Mouse (Mus musculus): ENCODE data around the gene Ift80. TPM values are rescaled to one million over a fixed set of nuclear protein-coding genes. Genes with fewer than 3 reads are reported as not detected.
"Not testable (repeated sequence)": the region's sequence is repeated elsewhere in the genome, so short reads cannot be mapped to it uniquely, and the experiment has no call there.

Gene Ift80
- polyA plus RNA-seq, 1 experiment from 2014 or later: 3.0 TPM

DNA sequence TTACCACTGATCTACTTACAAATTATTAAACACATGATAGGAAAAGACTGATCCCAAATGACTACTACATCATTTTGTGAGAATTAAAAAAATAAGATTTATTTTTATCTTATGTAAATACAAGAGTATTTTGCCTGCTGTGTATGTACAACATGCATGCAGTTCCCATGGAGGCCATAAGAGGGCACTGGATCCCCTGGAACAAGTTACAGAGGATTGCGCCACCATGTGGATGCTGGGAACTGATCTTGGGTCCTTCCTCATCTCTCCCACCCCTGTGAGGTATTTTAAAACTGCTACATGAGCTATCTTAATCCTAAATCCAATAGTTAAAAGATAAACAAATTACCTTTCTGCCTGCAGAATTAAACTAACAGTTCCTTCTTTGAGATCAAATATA is 68.9 kb downstream of the Ift80 start:
- no peak overlapping the region for H3K27ac ChIP-seq
- no peak overlapping the region for H3K4me3 ChIP-seq (ENCODE audit: inconsistent target)
- 93% methylated on average over 1 of the region's 1 CpGs for WGBS (ENCODE audit: missing documents)
- H3K79me2 ChIP-seq (ENCODE audit: inconsistent target): no peaks in the 10 kb centered on the region
- no peaks in the 10 kb centered on the region for H3K36me3 ChIP-seq (ENCODE audit: inconsistent target)

GRCm38 (mm10) chr3:68934259-68934658 is 70.1 kb downstream of the Ift80 start:
- Histone ChIP-seq H3K4me3 (ENCODE audit: inconsistent target) (no peak overlapping the region), H3K27ac (no peak overlapping the region), H3K79me2 (ENCODE audit: inconsistent target) (no peaks in the 10 kb centered on the region), H3K36me3 (ENCODE audit: inconsistent target) (no peaks in the 10 kb centered on the region)
- WGBS (ENCODE audit: missing documents): 81% methylated on average over 7 of the region's 7 CpGs

GRCm38 (mm10) chr3:68928619-68929018 is 75.8 kb downstream of the Ift80 start:
- H3K79me2 ChIP-seq (ENCODE audit: inconsistent target): no peaks in the 10 kb centered on the region
- H3K4me3 ChIP-seq (ENCODE audit: inconsistent target): no peak overlapping the region
- H3K36me3 ChIP-seq (ENCODE audit: inconsistent target): no peaks in the 10 kb centered on the region
- 94% methylated on average over 9 of the region's 9 CpGs for WGBS (ENCODE audit: missing documents)
- no peak overlapping the region for H3K27ac ChIP-seq

- no peak overlapping the region for H3K27ac ChIP-seq
- no peak overlapping the region for H3K4me3 ChIP-seq (ENCODE audit: inconsistent target)
- 81% methylated on average over 4 of the region's 4 CpGs for WGBS (ENCODE audit: missing documents)
- no peaks in the 10 kb centered on the region for H3K79me2 ChIP-seq (ENCODE audit: inconsistent target)
- no peaks in the 10 kb centered on the region for H3K36me3 ChIP-seq (ENCODE audit: inconsistent target)
These were observed 96.9 kb downstream of the Ift80 start for GRCm38 (mm10) chr3:68907509-68907908.

DNA sequence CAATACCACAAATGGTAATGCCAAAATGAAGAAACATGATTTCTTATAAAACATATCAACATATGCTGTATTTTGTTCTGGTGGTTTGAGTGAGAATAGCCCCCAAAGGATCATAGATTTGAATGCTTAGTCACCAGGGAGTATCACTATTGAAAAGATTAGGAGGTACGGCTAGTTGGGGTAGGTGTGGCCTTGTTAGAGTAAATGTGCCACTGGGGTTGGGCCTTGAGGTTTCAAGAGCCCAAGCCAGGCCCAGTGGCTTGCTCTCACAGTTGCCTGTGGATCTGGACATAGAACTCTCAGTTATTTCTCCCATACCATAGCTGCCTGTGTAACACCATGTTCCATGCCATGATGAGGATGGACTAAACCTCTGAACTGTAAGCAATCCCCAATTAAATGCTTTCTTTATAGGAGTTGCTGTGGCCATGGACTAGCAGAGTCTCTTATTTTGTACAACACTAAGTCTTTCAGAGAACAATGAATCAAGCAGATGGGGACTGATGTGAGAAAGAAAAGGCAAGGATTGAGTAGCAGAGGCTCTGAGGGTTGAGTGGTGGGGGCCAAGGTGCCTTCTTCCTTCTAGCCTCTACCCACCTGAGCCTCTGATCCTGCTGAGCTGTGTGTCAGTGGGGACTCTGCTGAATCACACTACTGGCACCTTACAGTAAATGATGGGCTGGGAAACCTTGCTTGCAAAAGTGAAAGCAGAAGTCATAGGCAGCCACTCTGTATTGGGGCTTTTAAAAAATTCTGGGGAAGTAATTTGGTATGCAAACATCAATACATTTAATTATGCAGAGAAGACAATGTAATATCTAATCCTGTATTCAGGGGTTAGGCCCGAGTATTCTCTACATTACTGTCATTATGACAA is 99.2 kb downstream of the Ift80 start:
- WGBS (ENCODE audit: missing documents): 52% methylated on average over 2 of the region's 2 CpGs
- no peak overlapping the region for H3K4me3 ChIP-seq (ENCODE audit: inconsistent target)
- H3K79me2 ChIP-seq (ENCODE audit: inconsistent target): no peaks in the 10 kb centered on the region
- no peaks in the 10 kb centered on the region for H3K36me3 ChIP-seq (ENCODE audit: inconsistent target)
- no peak overlapping the region for H3K27ac ChIP-seq

- WGBS (ENCODE audit: missing documents): 90% methylated on average over 3 of the region's 20 CpGs
- H3K79me2 ChIP-seq (ENCODE audit: inconsistent target); H3K4me3 ChIP-seq (ENCODE audit: inconsistent target); H3K27ac ChIP-seq; H3K36me3 ChIP-seq (ENCODE audit: inconsistent target): not testable (repeated sequence)
These were observed 101.7 kb downstream of the Ift80 start for GRCm38 (mm10) chr3:68902636-68903035.

GRCm38 (mm10) chr3:68897154-68897553 is 107.2 kb downstream of the Ift80 start:
- 91% methylated on average over 5 of the region's 5 CpGs for WGBS (ENCODE audit: missing documents)
- H3K79me2 ChIP-seq (ENCODE audit: inconsistent target): no peaks in the 10 kb centered on the region

DNA sequence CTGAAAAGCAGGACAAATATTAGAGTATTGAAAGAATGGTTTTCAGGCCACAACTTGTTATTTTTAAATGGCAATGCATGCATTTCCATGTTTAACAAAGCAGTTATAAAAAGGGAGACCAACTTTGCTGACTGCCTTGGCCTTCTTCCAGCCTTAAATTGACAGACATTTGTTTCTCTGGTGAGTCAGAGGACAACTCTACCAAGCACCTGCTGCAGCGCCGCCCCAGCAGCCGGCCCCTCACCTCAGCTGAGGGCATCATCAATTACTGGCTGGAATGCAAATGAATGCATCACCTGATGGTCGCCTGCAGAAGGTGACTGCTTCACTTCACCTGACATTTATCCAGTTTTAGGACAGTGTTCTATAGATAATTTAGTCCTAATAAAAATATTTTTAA is 108.9 kb downstream of the Ift80 start:
- 95% methylated on average over 4 of the region's 4 CpGs for WGBS (ENCODE audit: missing documents)
- Histone ChIP-seq H3K79me2 (ENCODE audit: inconsistent target) (no peaks in the 10 kb centered on the region), H3K4me3 (ENCODE audit: inconsistent target) (no peak overlapping the region)

More at GRCm38 (mm10) chr3:68897154-68897553, 107.2 kb downstream of the Ift80 start:
- H3K36me3 ChIP-seq (ENCODE audit: inconsistent target): no peaks in the 10 kb centered on the region
- no peak overlapping the region for H3K27ac ChIP-seq
- H3K4me3 ChIP-seq (ENCODE audit: inconsistent target): no peak overlapping the region

DNA sequence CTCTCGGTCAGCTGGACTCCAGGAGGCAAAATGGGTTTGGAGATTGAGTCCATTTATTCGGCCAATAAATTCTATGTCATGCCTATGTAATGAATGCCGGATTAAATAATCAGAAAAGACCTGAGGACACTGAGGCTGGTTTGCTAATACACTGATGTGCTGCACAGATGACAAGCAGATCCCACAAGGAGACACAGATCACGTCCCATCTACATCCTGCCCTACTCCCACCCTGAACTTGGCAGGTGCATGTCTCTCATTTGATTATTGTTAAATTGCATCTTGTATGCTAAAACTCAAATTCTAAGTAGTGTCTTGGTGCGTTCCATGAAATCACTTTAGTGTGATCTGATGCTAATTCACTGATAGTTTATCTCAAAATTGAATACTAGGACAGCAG is 117.5 kb downstream of the Ift80 start:
- H3K4me3 ChIP-seq (ENCODE audit: inconsistent target): no peak overlapping the region
- H3K27ac ChIP-seq: no peak overlapping the region
- H3K36me3 ChIP-seq (ENCODE audit: inconsistent target): no peaks in the 10 kb centered on the region
- H3K79me2 ChIP-seq (ENCODE audit: inconsistent target): no peaks in the 10 kb centered on the region
- WGBS (ENCODE audit: missing documents): 92% methylated on average over 5 of the region's 5 CpGs

More for the DNA sequence above, 108.9 kb downstream of the Ift80 start:
- no peak overlapping the region for H3K27ac ChIP-seq
- no peaks in the 10 kb centered on the region for H3K36me3 ChIP-seq (ENCODE audit: inconsistent target)

DNA sequence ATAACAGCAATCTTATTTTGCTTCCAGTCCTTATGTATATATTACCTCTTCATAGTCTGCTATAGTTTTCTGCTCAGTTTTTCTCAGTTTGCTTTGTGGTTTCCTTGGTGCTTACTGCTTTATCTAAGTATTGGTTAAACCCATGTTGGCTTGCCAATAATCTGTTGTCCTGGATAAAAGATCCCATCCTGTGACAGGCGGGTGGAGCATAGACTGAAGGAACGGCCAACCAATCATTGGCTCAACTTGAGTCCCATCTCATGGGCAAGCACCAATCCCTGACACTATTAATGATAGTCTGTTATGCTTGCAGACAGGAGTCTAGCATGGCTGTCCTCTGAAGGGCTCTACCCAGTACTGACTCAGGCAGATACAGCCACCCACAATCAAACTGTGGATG is 130.3 kb downstream of the Ift80 start:
- WGBS (ENCODE audit: missing documents): 95% methylated on average over 2 of the region's 2 CpGs
- no peak overlapping the region for H3K4me3 ChIP-seq (ENCODE audit: inconsistent target)
- no peaks in the 10 kb centered on the region for H3K36me3 ChIP-seq (ENCODE audit: inconsistent target)

GRCm38 (mm10) chr3:68870568-68870950 is 133.8 kb downstream of the Ift80 start:
- no peak overlapping the region for H3K27ac ChIP-seq
- H3K4me3 ChIP-seq (ENCODE audit: inconsistent target): no peak overlapping the region
- H3K79me2 ChIP-seq (ENCODE audit: inconsistent target): no peaks in the 10 kb centered on the region
- H3K36me3 ChIP-seq (ENCODE audit: inconsistent target): no peaks in the 10 kb centered on the region
- WGBS (ENCODE audit: missing documents): 20% methylated on average over 15 of the region's 15 CpGs

More for the DNA sequence above, 130.3 kb downstream of the Ift80 start:
- Histone ChIP-seq H3K27ac (no peak overlapping the region), H3K79me2 (ENCODE audit: inconsistent target) (no peaks in the 10 kb centered on the region)

GRCm38 (mm10) chr3:68869691-68870567 is 134.4 kb downstream of the Ift80 start:
- no peaks in the 10 kb centered on the region for H3K79me2 ChIP-seq (ENCODE audit: inconsistent target)
- H3K4me3 ChIP-seq (ENCODE audit: inconsistent target): no peak overlapping the region
- H3K27ac ChIP-seq: no peak overlapping the region
- 2% methylated on average over 91 of the region's 96 CpGs for WGBS (ENCODE audit: missing documents)
- no peaks in the 10 kb centered on the region for H3K36me3 ChIP-seq (ENCODE audit: inconsistent target)

DNA sequence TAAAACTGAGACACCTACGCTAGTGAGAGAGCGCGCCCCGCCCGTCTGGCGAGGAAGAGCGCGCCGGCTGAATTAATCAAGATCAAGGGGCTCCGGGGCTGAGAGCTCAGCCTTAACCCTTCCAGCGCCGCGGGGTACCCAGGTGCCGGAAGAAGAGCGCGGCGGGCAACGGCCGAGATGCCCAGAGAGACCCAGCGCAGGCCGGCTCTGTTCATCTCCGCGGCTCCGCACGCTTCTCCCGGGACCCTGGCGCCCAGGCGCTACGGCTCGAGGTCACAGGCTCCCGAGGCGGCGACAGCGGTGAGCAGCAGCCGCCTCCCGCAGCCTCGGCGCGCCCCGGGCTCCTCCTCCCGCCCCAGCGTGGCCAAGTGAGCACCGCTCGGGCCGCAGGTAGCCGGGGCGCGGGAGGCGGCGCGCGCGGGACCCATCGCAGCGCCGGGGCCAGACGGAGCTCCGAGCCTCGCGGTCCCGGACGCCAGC is 135.1 kb downstream of the Ift80 start, which contains the start of gene 1110032F04Rik:
TSS of gene 1110032F04Rik (plus strand) at position 376 of the 480 bp plus-strand sequence.
- Histone ChIP-seq H3K27ac (no peak within 1 kb of the TSS), H3K4me3 (ENCODE audit: inconsistent target) (no peak within 1 kb of the TSS), H3K79me2 (ENCODE audit: inconsistent target) (no peaks in the 10 kb centered on the region), H3K36me3 (ENCODE audit: inconsistent target) (no peaks in the 10 kb centered on the region)
- 1% methylated on average over 57 of the region's 62 CpGs for WGBS (ENCODE audit: missing documents)

DNA sequence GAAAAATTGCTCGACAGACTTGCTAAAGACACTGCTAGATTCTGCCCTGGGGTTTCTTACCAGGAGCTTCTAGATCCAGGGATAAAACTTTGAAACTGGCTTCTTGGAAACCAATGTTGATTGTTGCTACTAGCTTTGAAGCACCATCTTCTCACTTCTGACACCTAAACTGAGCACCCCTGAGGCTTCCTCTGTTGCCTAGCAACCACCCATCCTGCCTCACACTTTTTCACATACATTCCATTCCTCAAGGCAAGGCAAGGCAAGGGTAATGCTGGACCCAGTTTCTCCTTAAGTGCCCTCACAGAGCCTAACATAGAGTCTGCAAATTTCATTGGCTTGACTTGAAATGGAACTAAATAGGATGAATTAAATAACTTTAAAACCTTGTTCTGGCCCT is 152.0 kb downstream of the Ift80 start:
- no peaks in the 10 kb centered on the region for H3K36me3 ChIP-seq (ENCODE audit: inconsistent target)
- WGBS (ENCODE audit: missing documents): 83% methylated on average over 1 of the region's 1 CpGs
- no peak overlapping the region for H3K27ac ChIP-seq
- no peak overlapping the region for H3K4me3 ChIP-seq (ENCODE audit: inconsistent target)
- H3K79me2 ChIP-seq (ENCODE audit: inconsistent target): no peaks in the 10 kb centered on the region

DNA sequence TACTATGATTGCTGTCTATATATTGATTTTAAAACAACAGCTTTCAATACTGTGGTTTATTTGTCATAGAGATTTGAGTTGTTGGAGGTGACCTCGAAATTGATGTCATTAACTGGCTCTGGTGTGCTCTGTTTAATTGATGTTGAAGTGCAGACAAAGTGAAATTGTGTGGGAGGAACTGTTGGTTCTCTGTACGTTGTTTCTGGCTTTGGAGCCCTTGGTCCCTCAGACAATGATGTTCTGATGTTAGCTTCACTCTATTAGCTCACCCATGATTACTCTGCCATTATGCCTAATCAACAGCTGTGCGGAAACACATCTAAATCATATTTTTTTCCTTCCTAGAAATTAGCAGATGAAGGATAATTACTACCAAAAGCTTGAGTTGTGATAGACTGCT is 156.0 kb downstream of the Ift80 start:
- Histone ChIP-seq H3K36me3 (ENCODE audit: inconsistent target) (no peaks in the 10 kb centered on the region), H3K79me2 (ENCODE audit: inconsistent target) (no peaks in the 10 kb centered on the region), H3K27ac (no peak overlapping the region), H3K4me3 (ENCODE audit: inconsistent target) (no peak overlapping the region)
- WGBS (ENCODE audit: missing documents): 79% methylated on average over 3 of the region's 3 CpGs

Measured in macrophage (primary cell).